Mouse (Mus musculus) right cerebral cortex, postnatal 25 days (tissue): ENCODE measurements at regions not wholly inside any gene's neighbourhood (a gene's known extent, or its start where the extent isn't known, plus 50 kb on each side); places are given as distances from the start of the nearest gene placed in this dataset.

ENCODE experiments used
- DNase-seq: peaks from one replicate; pipeline ENCODE4 v3.0.0; 2022

- DNase-seq: no peak
Observed at GRCm38 (mm10) chr8:5994846-5995245, 889.7 kb upstream of the Slc10a2 start.

DNA sequence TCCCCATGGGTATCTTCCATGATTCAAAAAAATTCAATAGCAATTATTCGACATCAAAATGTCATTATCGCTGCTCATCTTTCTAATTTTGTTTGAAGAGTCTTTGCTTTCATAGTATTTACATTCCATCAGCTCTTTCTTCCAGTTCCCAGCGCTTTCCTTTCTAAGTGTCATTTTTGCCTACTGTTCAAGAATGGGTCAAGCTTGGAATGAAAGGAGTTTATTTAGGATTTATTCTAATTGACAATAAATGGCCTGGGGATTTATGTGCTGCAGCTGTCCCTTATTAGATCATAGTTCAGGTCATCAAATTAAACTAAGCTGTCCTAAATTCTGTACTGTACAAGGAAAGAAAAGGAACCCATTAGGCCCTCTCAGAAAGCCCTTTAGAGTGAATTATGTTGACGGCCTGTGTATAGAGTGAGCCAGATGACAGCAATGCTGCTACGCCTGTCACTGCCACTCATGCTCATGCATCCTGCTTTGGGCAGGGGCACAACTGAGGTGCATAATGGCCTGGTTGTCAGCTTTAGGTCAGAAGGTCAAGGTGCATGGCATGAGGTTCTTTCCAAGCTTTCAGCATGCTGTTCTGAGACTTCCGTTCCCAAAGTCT is 860.4 kb upstream of the Slc10a2 start:
- DNase-seq: no peak

GRCm38 (mm10) chr8:5964299-5964698 is 859.1 kb upstream of the Slc10a2 start:
- DNase-seq: no peak

GRCm38 (mm10) chr8:5938057-5938456 is 832.9 kb upstream of the Slc10a2 start:
- DNase-seq: no peak

- no peak for DNase-seq
Observed at GRCm38 (mm10) chr8:5918136-5918535, 813.0 kb upstream of the Slc10a2 start.
